Mouse (Mus musculus) neural tube, embryonic 14.5 days (tissue): ENCODE data around the gene Hpca. TPM values are rescaled to one million over a fixed set of nuclear protein-coding genes. Genes with fewer than 3 reads are reported as not detected.

Source experiments
- ATAC-seq: fragments of 200-750 bp; cut with Nextera tagmentation; 2 replicates; pipeline ENCODE4 v1.8.0; 2017; ENCODE audit warnings: low read depth, mild to moderate bottlenecking, moderate TSS enrichment, moderate library complexity
- H3K27ac ChIP-seq: fragments of 300-500 bp; sonication (generic); 2 replicates; pipeline ENCODE4 v1.5.1; 2014; ENCODE audit warnings: low read depth, mild to moderate bottlenecking, control low read depth, low read length, moderate library complexity, mixed read lengths
- H3K27me3 ChIP-seq: fragments of 300-500 bp; sonication (generic); 2 replicates; pipeline ENCODE4 v1.6.1; 2014; ENCODE audit warnings: low read length; ENCODE audit not compliant: control insufficient read depth, insufficient read depth
- H3K36me3 ChIP-seq: fragments of 300-500 bp; sonication (generic); 2 replicates; pipeline ENCODE4 v1.6.1; 2014; ENCODE audit warnings: low read length, mixed read lengths; ENCODE audit not compliant: control insufficient read depth, insufficient read depth
- H3K4me1 ChIP-seq: fragments of 300-500 bp; sonication (generic); 2 replicates; pipeline ENCODE4 v1.6.1; 2014; ENCODE audit warnings: low read length; ENCODE audit not compliant: control insufficient read depth, insufficient read depth
- H3K4me2 ChIP-seq: fragments of 300-500 bp; sonication (generic); 2 replicates; pipeline ENCODE4 v1.6.1; 2014; ENCODE audit warnings: mild to moderate bottlenecking, low read depth, low read length, control low read depth
- H3K4me3 ChIP-seq: fragments of 300-500 bp; sonication (generic); 2 replicates; pipeline ENCODE4 v1.5.1; 2014; ENCODE audit warnings: low read depth, low read length, control low read depth, mixed read lengths
- H3K9ac ChIP-seq: fragments of 300-500 bp; sonication (generic); replicated peaks from 2 replicates; pipeline ENCODE4 v1.6.1; 2014; ENCODE audit warnings: low read depth, mild to moderate bottlenecking, control low read depth, low read length, mixed read lengths
- H3K9me3 ChIP-seq: fragments of 300-500 bp; sonication (generic); 2 replicates; pipeline ENCODE4 v1.6.1; 2016; ENCODE audit warnings: low read length; ENCODE audit not compliant: control insufficient read depth
- WGBS: fragments of 180-500 bp; shearing (Covaris S2); extraction: QIAGEN DNeasy Blood & Tissue Kit; methylation state at CpG from one replicate; pipeline ENCODE4 v1.1.7; 2014; 5-methylcytosine and 5-hydroxymethylcytosine counted together
- polyA plus RNA-seq: library from polyadenylated mRNA; unstranded; fragments of >200 nt; fragmentation: Nextera tagmentation; extraction: Ambion mirVana; gene quantifications from 2 replicates; pipeline ENCODE4 v1.2.1, GENCODE M21; 2014

Hpca gene
- polyA plus RNA-seq, 1 experiment from 2014 or later: 56.4 TPM

GRCm38 (mm10) chr4:129117720-129118510 is 3.9 kb downstream of the Hpca start:
- Histone ChIP-seq H3K27ac (no peak overlapping the region), H3K4me1 (peaks cover 11% of the 10 kb centered on the region), H3K9ac (no peak overlapping the region), H3K9me3 (no peaks in the 10 kb centered on the region), H3K4me2 (no peak overlapping the region), H3K36me3 (no peaks in the 10 kb centered on the region), H3K27me3 (peaks cover 3% of the 10 kb centered on the region; the same call in 1 of the 2 replicates), H3K4me3 (no peak overlapping the region)
- 86% methylated on average over 14 of the region's 14 CpGs for WGBS
- no peak for ATAC-seq

GRCm38 (mm10) chr4:129116703-129117102 is 5.1 kb downstream of the Hpca start:
- no peaks in the 10 kb centered on the region for H3K9me3 ChIP-seq
- 89% methylated on average over 8 of the region's 8 CpGs for WGBS
- H3K4me1 ChIP-seq: peaks cover 14% of the 10 kb centered on the region
- H3K4me2 ChIP-seq: no peak overlapping the region
- no peak overlapping the region for H3K4me3 ChIP-seq
- peaks cover 3% of the 10 kb centered on the region; the same call in 1 of the 2 replicates for H3K27me3 ChIP-seq
- ATAC-seq: no peak
- no peaks in the 10 kb centered on the region for H3K36me3 ChIP-seq
- no peak overlapping the region for H3K27ac ChIP-seq
- H3K9ac ChIP-seq: no peak overlapping the region

GRCm38 (mm10) chr4:129113083-129113988 is 8.5 kb downstream of the Hpca start:
- H3K36me3 ChIP-seq: no peaks in the 10 kb centered on the region
- no peak overlapping the region for H3K9ac ChIP-seq
- H3K4me3 ChIP-seq: no peak overlapping the region
- no peak overlapping the region for H3K4me2 ChIP-seq
- H3K27ac ChIP-seq: no peak overlapping the region
- 27% methylated on average over 28 of the region's 28 CpGs for WGBS
- no peaks in the 10 kb centered on the region for H3K27me3 ChIP-seq
- ATAC-seq: peak; percentile 88
- no peaks in the 10 kb centered on the region for H3K9me3 ChIP-seq
- peaks cover 8% of the 10 kb centered on the region; the same call in 1 of the 2 replicates for H3K4me1 ChIP-seq

- Histone ChIP-seq H3K9ac (no peak overlapping the region), H3K27ac (no peak overlapping the region), H3K4me1 (peaks cover 8% of the 10 kb centered on the region; the same call in 1 of the 2 replicates), H3K4me2 (no peak overlapping the region; the same call in 1 of the 2 replicates), H3K27me3 (no peaks in the 10 kb centered on the region), H3K36me3 (no peaks in the 10 kb centered on the region), H3K4me3 (no peak overlapping the region), H3K9me3 (no peaks in the 10 kb centered on the region)
- no peak for ATAC-seq
- 53% methylated on average over 13 of the region's 13 CpGs for WGBS
Observed at GRCm38 (mm10) chr4:129112231-129112630, 9.6 kb downstream of the Hpca start.

- H3K27me3 ChIP-seq: no peaks in the 10 kb centered on the region
- no peaks in the 10 kb centered on the region for H3K9me3 ChIP-seq
- no peak overlapping the region for H3K27ac ChIP-seq
- H3K9ac ChIP-seq: no peak overlapping the region
- WGBS: 65% methylated on average over 11 of the region's 11 CpGs
- peaks cover 8% of the 10 kb centered on the region; the same call in 1 of the 2 replicates for H3K4me1 ChIP-seq
- H3K4me2 ChIP-seq: no peak overlapping the region
- no peaks in the 10 kb centered on the region for H3K36me3 ChIP-seq
- H3K4me3 ChIP-seq: no peak overlapping the region
- no peak for ATAC-seq
Observed at GRCm38 (mm10) chr4:129111350-129111749, 10.5 kb downstream of the Hpca start.

GRCm38 (mm10) chr4:129110804-129111203 is 11.0 kb downstream of the Hpca start:
- H3K27ac ChIP-seq: no peak overlapping the region
- H3K36me3 ChIP-seq: no peaks in the 10 kb centered on the region
- H3K27me3 ChIP-seq: 0 out of 2 replicates have a peak, but pooled peaks cover 3% of the 10 kb centered on the region
- H3K9ac ChIP-seq: no peak overlapping the region
- ATAC-seq: no peak
- H3K4me2 ChIP-seq: no peak overlapping the region
- no peaks in the 10 kb centered on the region for H3K9me3 ChIP-seq
- peaks cover 8% of the 10 kb centered on the region; the same call in 1 of the 2 replicates for H3K4me1 ChIP-seq
- H3K4me3 ChIP-seq: no peak overlapping the region
- WGBS: 92% methylated on average over 6 of the region's 6 CpGs

GRCm38 (mm10) chr4:129108624-129109023 is 13.2 kb downstream of the Hpca start:
- 67% methylated on average over 7 of the region's 7 CpGs for WGBS
- H3K9ac ChIP-seq: no peak overlapping the region

GRCm38 (mm10) chr4:129107348-129107899 is 14.4 kb downstream of the Hpca start:
- Histone ChIP-seq H3K36me3 (no peaks in the 10 kb centered on the region), H3K9ac (no peak overlapping the region), H3K27me3 (peaks cover 8% of the 10 kb centered on the region; the same call in 1 of the 2 replicates)

More at GRCm38 (mm10) chr4:129108624-129109023, 13.2 kb downstream of the Hpca start:
- Histone ChIP-seq H3K36me3 (no peaks in the 10 kb centered on the region), H3K4me2 (no peak overlapping the region), H3K9me3 (no peaks in the 10 kb centered on the region), H3K4me1 (peaks cover 11% of the 10 kb centered on the region; the same call in 1 of the 2 replicates), H3K27me3 (peaks cover 8% of the 10 kb centered on the region; the same call in 1 of the 2 replicates), H3K4me3 (no peak overlapping the region), H3K27ac (no peak overlapping the region)
- ATAC-seq: no peak

More at GRCm38 (mm10) chr4:129107348-129107899, 14.4 kb downstream of the Hpca start:
- ATAC-seq: no peak
- no peak overlapping the region for H3K4me2 ChIP-seq
- peaks cover 8% of the 10 kb centered on the region; the same call in 1 of the 2 replicates for H3K4me1 ChIP-seq
- WGBS: 75% methylated on average over 10 of the region's 10 CpGs
- no peaks in the 10 kb centered on the region for H3K9me3 ChIP-seq
- no peak overlapping the region for H3K27ac ChIP-seq
- H3K4me3 ChIP-seq: no peak overlapping the region
